Mouse (Mus musculus) right cerebral cortex, adult 18-20 months (tissue): ENCODE data around the gene Asphd2.

Experiments used
- DNase-seq: peaks from one replicate; pipeline ENCODE4 v3.0.0; 2022; ENCODE audit warnings: mixed read lengths

The Asphd2 gene

DNA sequence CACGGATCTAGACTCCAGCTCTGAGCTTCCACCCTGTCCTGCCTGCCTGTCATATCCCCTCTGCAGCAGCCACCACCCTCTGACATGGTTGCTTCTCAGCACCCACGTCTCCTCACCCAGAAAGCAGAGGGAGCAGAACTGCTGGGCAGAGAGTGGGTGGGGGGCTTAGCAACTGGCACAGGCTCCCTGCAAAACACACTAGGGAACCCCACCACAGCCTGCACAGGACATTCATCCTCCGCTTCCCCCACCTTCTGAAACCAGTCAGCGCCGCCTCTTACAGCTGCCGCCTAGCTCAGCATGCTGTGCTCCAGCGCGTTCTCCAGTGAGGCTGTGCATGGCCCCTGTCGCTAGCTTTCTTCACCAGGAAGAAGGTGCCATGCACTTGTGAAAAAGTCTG, 5.3 kb downstream of the Asphd2 start:
- peak; percentile 67 for DNase-seq

DNA sequence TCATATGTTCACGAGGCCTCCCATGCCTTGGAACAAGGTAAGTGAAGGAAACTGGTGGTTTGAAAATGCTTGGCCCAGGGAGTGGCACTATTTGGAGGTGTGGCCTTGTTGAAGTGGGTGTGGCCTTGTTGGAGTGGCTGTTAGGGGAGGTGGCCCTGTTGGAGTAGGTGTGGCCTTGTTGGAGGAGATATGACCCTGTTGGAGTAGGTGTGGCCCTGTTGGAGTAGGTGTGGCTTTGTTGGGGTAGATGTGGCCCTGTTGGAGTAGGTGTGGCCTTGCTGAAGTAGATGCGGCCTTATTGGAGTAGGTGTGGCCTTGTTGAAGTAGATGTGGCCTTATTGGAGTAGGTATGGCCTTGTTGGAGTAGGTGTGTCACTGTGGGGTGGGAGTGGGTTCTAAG, 8.7 kb downstream of the Asphd2 start:
- DNase-seq = no peak

DNA sequence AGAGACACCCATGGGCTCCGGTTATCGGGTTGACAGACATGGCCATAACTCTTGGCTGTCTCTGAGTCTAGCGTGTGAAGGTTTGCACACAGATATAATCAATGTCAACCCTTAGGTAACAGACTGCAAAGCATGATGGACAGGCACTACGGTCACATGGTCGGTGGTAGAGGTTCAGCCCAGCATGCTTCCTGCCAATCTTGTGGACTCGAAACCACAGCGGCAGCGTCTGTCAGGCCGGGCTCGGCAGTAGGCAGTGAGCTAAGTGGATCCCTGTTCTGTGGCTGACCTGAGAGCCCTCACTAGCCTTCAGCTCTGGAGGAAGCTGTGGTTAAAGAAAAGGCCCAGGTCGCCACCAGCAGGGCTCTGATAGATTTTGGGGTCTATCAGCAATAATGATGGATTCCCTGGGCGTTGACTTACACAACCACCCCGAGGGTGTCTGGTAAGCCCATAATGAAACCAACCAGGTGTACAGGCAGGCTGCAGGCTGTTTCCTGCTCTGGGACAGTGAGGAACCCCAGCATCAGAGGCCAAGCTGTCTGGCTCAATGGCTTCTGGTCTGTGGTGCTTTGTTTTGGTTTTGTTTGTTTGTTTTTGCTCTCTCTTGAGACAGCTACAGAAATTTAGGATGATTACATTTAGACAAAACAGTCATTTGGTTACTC, 9.7 kb downstream of the Asphd2 start:
- DNase-seq = no peak

DNA sequence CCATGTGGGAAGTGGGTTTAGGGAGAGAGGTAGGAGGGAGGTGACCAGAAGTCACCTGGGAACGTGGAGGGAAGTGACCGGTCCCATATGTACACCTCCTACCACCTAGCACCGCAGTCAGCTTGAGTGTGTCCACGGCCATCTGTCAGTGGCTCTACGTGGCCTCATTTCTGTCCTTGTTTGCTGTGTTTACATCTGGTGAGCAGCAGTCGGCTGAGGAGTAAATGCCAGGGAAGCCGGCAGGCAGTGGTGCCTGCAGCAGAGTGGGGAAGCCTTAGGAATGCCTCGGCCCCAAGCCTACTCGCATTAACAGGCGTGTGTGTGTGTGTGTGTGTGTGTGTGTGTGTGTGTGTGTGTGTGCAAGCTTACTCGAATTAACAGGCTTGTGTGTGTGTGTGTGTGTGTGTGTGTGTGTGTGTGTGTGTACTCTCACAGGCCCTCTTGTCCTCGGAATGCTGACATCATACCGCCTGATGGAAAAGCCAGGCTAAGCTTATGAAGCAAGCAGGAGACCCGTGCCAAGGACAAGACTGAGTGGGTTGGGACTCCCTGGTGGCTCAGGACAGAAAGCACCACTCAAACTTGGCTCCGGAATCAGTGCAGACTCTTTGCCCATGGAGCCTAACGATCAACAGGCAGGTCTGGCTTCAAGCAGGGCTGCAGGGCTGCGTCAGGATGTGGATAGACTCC, 11.9 kb downstream of the Asphd2 start:
- peak; percentile 69 for DNase-seq

DNA sequence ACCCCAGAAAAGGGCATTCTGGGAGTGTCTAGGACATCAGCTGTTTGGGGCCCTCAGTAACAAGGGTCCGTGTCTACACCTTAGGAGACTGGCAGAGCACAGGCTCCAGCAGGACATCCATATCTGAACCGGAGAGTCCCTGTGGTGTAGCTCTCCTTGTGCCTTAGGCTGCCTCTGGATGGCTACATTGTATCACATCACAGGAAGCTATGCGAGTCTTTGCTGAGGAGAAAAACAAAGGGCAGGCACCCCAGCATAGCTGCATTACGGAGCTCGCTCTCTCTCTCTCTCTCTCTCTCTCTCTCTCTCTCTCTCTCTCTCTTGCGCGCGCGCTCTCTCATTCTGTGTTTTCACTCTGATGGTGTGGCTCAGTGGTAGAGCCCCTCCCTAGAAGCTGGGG, 12.6 kb downstream of the Asphd2 start:
- no peak for DNase-seq

DNA sequence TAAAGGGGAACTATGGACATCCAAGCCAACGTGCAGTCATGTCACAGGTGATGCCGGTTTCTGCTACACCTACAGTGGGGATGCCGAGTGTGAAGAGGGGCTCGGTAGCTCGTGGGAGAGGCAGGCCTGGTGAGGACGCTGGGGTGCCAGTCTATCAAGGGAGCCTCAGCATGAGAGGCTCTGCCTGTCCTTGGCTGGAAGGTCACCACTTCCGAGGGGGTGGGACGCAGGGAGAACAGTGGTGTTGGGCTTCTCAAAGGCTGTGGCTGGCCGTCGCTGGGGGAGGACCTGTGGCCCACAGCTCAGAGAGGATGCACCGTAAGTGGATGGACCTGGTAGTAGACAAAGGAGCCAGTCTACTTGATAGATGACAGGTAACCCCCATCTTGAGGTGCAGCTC, 13.5 kb downstream of the Asphd2 start:
- no peak for DNase-seq

DNA sequence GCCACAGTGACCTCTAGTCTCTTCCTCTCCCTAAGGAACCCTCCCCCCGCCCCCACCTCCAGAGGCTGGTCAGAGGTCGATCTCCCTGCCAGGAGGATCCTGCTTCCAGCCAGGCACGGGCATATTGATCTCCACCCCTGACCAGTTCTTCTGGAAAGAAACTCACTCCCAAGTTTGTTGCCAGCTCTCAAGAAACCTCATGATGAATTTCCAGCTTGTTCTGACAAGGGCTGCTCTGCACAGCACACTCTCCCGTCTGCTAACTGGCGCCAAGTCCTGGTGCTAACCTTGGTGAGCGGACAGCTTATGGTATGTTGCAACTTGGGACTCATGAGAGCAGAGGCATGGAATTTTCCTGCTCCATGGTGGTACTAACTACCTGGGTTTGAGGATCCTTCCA, 15.9 kb downstream of the Asphd2 start:
- DNase-seq = no peak

DNA sequence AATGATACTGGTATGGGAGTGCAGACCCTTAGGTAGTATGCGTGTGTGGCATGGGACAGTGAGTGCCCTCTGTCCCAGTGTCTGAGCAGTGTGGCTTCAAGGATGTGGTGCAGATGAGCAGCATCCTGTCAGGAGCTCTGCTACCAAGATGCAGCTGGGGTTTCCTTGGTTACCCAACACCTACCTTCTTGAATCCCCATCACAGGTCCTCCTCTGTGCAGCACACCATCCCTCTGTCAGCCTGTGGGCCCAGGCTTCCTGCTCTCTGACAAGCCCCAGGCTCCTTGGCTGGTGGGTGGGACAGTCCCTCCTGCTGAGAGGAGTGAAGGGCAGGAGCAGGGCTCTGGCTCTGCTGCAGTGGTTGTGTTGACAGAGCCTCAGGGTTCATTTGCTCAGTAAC, 17.3 kb downstream of the Asphd2 start:
- DNase-seq = peak; percentile 60

DNA sequence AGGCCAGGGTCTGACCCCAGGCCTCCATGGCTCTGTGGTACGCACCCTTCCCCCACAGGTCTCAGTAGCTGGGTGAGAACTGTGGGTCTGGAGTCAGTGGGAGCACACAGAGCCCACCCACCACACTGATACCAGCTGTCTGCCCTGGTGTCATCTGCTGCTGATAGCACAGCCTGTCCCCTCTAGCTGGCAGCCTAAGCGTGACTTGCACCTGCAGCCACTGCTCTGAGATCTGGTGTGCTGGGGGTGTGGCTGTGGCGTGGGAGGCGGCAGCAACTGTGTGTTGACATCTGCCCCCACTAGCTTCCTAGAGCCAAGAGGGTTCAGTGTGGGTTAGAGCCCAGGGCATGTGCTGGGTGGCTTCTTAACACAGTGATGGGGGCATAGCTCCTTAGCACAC, 18.6 kb downstream of the Asphd2 start:
- DNase-seq = no peak

DNA sequence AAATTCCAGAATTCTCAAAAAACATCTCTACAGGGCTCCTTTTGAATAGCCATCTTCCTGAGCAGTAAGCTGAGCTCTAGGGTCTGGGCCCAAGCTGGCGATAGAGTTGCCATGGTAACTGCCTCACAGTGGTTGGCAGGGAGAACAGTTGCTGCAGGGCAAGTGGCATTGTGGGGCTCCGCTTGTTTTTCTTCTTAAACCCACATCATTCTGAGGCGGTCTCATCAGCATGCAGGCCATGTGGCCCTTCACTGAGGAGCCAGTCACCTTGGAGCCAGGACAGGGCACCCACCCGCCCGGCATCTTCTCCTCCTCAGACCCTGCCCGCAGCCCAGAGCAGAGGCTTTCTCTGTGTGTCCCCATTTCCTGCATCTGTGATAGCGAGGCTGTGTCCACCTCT, 22.7 kb downstream of the Asphd2 start:
- peak; percentile 86 for DNase-seq

DNA sequence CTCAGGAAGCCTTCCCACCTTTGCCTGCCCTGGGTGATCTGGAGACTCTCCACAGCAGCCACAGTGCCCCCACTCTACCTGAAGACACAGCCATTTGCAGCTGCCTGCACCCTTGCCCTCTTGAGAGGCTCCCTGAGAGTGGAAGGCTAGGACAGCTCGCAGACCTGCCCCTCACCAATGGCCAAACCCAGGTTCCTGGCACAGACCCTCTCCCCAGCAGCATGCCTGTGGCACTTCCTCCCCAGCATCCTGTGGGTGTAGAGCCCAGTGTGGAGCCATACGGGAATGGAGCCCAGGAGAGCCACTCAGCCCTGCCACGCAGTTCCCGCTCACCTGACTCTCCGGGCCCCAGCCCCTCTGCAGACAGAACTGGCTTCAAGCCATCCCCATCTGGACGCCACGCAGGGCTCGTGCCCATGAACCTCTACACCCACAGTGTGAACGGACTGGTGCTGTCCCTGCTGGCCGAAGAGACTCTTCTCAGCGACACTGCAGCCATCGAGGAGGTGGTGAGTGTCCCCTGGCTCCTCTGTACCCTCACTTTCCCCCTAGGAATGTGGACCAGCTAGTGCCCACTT, 24.3 kb downstream of the Asphd2 start:
- DNase-seq = no peak

DNA sequence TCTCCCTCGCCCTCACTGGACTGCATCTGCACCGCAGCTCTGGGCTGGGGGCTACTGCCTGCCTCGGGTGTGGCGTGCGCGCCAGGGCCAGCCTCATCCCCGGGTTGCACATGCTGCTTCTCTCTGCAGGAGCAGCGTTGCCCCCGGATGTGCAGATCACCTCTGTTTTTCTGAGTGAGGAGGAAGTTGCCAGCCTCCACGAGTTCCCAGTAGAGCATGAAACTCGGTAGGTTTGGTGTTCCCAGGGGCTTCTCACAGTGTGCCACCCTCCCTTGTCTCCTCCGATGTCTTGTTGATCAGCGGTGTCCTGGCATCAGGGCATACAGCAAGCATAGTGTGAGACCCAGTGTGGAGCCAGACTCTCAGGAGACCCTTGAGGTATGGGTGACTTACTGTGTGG, 25.3 kb downstream of the Asphd2 start:
- no peak for DNase-seq

DNA sequence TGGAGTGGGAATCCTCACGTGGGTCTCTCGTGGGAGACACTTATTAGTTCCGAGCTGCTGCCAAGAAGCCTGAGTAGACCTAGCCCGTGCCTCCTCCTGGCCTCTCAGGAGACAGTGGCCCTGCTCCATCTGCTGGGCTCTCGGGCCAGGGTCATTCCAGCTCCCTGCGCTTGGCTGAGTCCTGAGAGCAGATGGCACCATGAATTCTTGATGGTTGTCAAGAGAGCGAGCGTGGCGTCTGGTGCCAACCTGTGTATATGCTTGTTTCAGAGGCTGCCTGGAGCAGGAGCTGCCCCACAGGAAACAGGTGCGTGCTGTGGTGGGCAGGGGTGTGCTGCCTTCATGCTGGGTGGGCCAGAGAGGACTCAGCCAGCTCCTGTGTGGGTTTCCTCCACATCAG, 26.0 kb downstream of the Asphd2 start:
- DNase-seq = no peak

DNA sequence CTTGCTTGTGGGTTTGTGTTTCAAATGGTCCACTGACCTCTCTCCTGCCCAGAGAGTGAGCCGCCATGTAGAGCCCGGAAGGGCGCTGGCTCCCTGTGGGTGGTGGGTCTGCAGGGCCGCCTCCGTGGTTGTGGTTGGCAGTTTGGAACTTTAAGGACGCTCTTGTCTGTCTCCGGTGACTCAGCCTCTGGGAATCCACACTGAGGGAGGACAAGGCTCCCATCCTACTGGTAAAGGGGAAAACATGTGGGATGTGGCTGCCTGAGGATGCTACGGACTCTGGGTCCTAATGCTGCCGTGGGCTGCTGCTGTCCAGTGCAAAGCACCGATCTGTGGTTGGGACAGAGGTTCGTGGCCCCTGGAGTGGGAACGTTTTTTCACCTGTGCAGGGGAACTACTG, 26.7 kb downstream of the Asphd2 start:
- DNase-seq = peak; percentile 62

DNA sequence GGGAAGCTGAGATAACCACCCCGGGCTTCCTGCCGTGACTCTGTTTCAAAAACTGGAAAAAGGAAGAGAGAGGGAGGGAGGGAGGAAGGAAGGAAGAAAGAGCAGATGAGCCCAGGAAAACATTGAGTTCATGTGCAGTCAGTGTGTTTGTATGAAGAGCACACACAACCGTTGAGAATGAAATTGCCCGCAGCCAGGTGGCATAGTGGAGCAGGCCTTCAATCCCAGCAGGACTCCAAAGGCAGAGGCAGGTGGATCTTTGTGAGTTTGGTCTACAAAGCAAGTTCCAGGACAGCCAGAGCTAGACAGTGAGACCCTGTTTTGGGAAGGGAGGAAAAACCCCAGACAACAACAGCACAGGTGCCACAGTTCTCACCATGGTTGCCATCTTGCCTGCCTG, 27.3 kb downstream of the Asphd2 start:
- DNase-seq = no peak

DNA sequence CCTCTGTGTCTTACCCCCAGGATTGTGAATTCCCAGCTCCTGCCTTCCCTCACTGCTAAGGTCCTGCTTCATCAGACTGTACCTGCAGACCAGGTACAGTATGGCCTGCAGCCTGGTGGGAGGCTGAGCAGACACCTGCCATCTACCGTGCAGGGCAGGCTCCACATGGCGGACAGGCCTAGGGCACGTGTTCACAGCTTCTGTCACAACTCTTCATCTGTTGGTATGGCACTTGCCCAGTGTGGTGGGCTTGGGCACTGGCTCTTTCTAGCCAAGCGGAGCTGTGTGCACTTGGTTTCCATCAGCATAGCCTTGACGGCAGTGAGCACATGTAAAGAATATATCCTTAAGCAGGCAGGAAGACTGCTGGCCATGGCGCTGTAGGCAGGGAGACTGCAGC, 27.8 kb downstream of the Asphd2 start:
- DNase-seq = no peak

DNA sequence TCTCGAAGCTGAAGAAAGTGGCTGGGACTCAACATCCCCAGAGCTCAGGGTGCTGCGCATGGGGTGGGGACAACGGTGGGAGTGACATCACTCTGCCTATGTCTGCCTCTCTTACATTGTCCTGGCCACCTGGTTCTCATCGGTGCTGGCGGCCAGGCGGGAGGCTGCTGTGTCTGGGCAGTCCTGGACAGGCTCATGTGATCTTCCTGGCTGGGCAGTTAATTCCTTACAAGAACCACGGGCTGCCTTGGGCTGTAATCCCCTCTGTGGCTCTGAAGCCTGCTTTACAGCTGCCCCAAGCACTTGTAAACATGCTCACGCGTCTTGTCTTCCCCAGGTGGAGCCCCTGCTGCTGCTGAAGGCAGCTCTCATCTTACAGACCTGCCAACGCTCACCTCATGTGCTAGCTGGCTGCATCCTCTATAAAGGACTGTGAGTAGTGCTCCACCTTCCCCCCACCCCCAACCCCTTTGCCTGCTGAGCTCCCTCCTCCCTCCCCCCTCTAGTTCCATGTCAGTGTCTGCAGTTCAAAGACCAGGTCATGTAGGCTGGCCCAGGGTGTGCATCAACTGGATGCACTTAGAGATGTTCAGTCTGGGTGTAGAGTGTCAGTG, 30.4 kb downstream of the Asphd2 start:
- no peak for DNase-seq

DNA sequence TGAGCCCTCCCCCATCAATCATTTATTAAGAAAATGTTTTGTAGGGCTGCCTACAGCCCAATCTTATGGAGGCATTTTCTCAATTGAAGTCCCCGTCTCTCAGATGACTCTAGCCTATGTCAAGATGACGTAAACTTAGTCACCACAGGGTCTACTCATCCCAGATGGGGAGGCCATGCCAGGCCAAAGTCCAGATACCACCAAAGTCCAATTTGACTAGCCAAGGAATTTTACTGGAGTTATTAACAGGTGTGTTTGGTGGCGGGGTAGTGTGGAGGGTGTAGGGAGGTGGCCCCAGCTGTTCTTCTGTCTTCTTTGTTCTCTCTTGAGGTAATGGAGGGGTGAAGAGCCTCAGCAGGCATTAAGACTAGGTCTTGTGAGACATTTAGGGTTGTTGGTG, 34.6 kb downstream of the Asphd2 start:
- DNase-seq = no peak

DNA sequence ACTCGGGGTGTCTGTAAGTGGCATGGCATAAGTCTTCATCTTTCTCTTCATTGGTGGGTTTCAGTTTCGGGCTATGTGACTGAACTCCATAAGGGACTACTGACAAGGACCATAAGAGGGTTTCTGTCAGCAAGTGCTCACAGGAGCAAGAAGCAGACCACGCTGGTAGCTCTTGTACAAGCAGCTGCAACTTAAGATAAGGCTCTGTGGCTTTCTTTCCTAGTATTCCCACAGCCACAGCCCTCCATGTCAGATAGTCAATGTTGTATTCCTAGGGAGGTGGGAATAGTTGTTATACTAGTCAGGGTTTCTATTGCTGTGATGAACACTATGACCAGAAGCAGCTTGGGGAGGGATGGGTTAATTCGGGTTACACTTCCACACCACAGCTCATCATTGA, 35.1 kb downstream of the Asphd2 start:
- no peak for DNase-seq

DNA sequence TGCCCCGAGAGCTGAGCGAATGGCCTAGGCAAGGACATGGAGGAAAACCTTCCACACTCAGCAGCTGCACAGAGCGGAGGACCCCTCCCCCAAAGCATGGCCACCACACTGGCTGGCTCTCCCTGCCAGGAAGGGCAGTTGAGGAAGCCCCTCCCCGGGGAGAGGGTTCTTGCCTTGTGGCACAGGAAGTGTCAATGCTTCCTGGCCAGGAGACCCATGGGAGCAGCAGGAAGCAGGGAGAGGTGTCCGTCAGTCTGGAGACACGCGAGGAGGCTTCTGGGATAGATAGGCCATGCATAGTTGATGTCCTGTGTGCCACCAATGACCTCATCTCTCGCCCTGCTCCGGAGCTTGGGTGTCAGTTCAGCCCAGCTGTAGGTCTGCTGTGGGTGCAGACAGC, 38.3 kb downstream of the Asphd2 start:
- no peak for DNase-seq

DNA sequence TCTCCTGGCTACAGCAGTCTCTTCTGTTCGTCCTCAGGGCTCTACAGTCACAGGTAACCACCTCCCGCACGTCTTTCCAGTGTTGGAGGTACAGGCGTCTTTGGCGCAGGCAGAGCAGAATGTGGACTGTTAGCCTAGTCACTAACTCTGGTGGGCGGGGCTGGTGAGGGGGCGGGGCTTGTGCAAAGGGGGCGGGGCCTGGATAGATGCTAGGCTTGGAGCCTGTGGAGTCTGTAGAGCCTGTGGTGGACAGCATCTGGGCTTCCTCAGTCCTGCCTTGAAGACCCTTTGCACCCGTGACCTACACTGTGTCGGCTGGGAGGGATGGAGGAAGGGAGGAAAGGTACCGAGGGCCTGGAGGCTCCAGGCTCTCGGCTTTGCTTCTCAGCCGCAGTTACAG, 38.8 kb downstream of the Asphd2 start, which contains the start of gene Gm6583:
Gm6583 (minus strand) TSS at position 124 of the 400 bp plus-strand sequence.
- no peak for DNase-seq

DNA sequence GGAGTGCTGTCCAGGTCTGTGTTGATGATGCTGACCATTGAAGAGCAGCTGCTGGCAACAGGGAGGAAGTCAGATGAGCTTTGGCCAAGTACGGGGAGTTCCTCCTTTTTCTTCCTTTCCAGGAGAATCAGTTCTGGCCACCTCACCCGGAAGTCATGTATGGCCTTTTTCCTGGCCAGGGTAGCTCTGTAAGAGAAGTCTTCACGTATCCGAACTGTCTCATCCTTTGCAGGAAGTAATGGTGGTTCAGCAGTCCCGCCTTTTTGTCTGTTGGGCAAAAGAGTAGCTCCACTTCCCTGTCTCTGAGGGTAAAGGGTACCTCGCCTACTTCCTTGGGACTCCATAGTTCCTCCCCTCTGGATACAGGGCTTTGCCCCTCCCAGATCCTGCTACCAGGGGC, 39.2 kb downstream of the Asphd2 start:
- DNase-seq = no peak

DNA sequence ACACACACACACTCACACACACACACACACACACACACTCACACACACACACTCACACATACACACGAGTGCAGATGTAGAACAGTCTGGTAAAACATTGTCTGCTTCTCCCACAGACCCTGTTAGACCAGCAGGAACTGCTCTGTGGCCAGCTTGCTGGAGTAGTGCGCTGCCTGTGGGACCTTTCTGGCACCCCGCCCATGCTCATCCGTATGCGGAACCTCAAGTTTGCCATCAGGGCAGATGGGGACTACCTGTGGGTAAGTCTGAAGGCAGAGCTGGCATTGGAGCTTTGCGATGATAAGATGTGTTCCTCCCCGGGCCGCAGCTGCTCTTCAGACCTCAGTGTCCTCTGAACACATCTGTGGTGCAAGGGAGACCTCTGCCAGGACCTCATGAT, 45.5 kb downstream of the Asphd2 start:
- no peak for DNase-seq
